Mouse (Mus musculus) monocyte, adult 2 months (primary cell): ENCODE measurements around the gene Gm13088.
"Not testable (repeated sequence)": the region's sequence is repeated elsewhere in the genome, so short reads cannot be mapped to it uniquely, and the experiment has no call there.

Experiments
- DNase-seq, 2 experiments: peaks; one replicate each; pipeline ENCODE4 v3.0.0; 2022; ENCODE audit warnings: low spot score in 2 of 2, low read depth in 1 of 2

Gm13088 gene

GRCm38 (mm10) chr4:143657146-143657545 lies at the start of gene Gm13088:
Gene Gm13088 (minus strand): TSS chr4:143657246.
- DNase-seq: not testable (repeated sequence)

GRCm38 (mm10) chr4:143702611-143703010 lies 45.6 kb upstream of the Gm13088 start, which contains the start of gene Gm13089:
Gene Gm13089 (minus strand): TSS chr4:143702711.
- no peak for DNase-seq

- DNase-seq: not testable (repeated sequence)
Observed at GRCm38 (mm10) chr4:143618101-143618500, 38.9 kb downstream of the Gm13088 start.

GRCm38 (mm10) chr4:143614703-143615102 lies 42.3 kb downstream of the Gm13088 start, which contains the start of gene Gm13083:
Gene Gm13083 (plus strand): TSS chr4:143615003.
- not testable (repeated sequence) for DNase-seq

- DNase-seq: not testable (repeated sequence)
Observed at GRCm38 (mm10) chr4:143611927-143612326, 45.1 kb downstream of the Gm13088 start.
